ENCODE assay signal across 8 mouse cellular contexts in genomic region chr10:40629656-40630311, GRCm38 (mm10). TPM values are rescaled to one million over a fixed set of nuclear protein-coding genes. Genes with fewer than 3 reads are reported as not detected.
A peak's percentile ranks its signal among the peaks of the same experiment; 100 is the strongest.
DNase-seq lines count a peak whose midpoint lies in the region; ATAC-seq and TF ChIP-seq lines count a peak whose summit lies in the region.

Ddo (plus strand) TSS chr10:40630011.

- no peaks in the 10 kb centered on the region for H3K36me3 ChIP-seq in intestine, embryonic 16.5 days (ENCODE audit: control insufficient read depth, insufficient read depth, low read length)
- no peaks in the 10 kb centered on the region for H3K36me3 ChIP-seq in lung, postnatal 0 days (ENCODE audit: insufficient read depth, low read length)
- H3K36me3 ChIP-seq in forebrain, embryonic 11.5 days (ENCODE audit: control insufficient read depth, insufficient read depth, low read length), result no peaks in the 10 kb centered on the region

- WGBS in intestine, embryonic 16.5 days, result 25% methylated on average over 8 of the region's 8 CpGs
- 25% methylated on average over 8 of the region's 8 CpGs for WGBS in lung, postnatal 0 days
- WGBS in forebrain, embryonic 11.5 days, result 88% methylated on average over 8 of the region's 8 CpGs

- H3K27ac ChIP-seq in intestine, embryonic 16.5 days (ENCODE audit: low read length), result no peak within 1 kb of the TSS
- no peak within 1 kb of the TSS for H3K27ac ChIP-seq in lung, postnatal 0 days (ENCODE audit: low read length)
- no peak within 1 kb of the TSS for H3K27ac ChIP-seq in forebrain, embryonic 11.5 days (ENCODE audit: low read depth, low read length)

- no peak within 1 kb of the TSS for H3K9ac ChIP-seq in intestine, embryonic 16.5 days (ENCODE audit: low read depth, low read length)
- H3K9ac ChIP-seq in lung, postnatal 0 days (replicated peaks; ENCODE audit: low read depth), result no peak within 1 kb of the TSS
- H3K9ac ChIP-seq in forebrain, embryonic 11.5 days (ENCODE audit: low read length), result no peak within 1 kb of the TSS

- H3K4me1 ChIP-seq in intestine, embryonic 16.5 days (ENCODE audit: control insufficient read depth, insufficient read depth, low read length), result peaks cover 9% of the 10 kb centered on the region; the same call in 1 of the 2 replicates
- peaks cover 4% of the 10 kb centered on the region; the same call in 1 of the 2 replicates for H3K4me1 ChIP-seq in lung, postnatal 0 days (ENCODE audit: insufficient read depth, low read depth, low read length)
- no peaks in the 10 kb centered on the region for H3K4me1 ChIP-seq in forebrain, embryonic 11.5 days (replicated peaks; ENCODE audit: control insufficient read depth, insufficient read depth, low read length)

- H3K4me2 ChIP-seq in intestine, embryonic 16.5 days (ENCODE audit: low read depth, low read length), result no peak within 1 kb of the TSS
- H3K4me2 ChIP-seq in lung, postnatal 0 days (replicated peaks; ENCODE audit: low read depth, low read length), result peak within 1 kb of the TSS; percentile 32
- H3K4me2 ChIP-seq in forebrain, embryonic 11.5 days (ENCODE audit: low read depth, low read length, severe bottlenecking), result no peak within 1 kb of the TSS

- no peak within 1 kb of the TSS for H3K4me3 ChIP-seq in intestine, embryonic 16.5 days (ENCODE audit: low read length)
- H3K4me3 ChIP-seq in lung, postnatal 0 days (ENCODE audit: low read depth, low read length), result peak within 1 kb of the TSS; percentile 1; the same call in 1 of the 2 replicates
- no peak within 1 kb of the TSS for H3K4me3 ChIP-seq in forebrain, embryonic 11.5 days (ENCODE audit: low read depth, low read length)

- ATAC-seq in intestine, embryonic 16.5 days, result peak; percentile 44; the same call in 1 of the 2 replicates
- peak; percentile 93 for ATAC-seq in lung, postnatal 0 days
- no peak for ATAC-seq in forebrain, embryonic 11.5 days (replicated peaks; ENCODE audit: low FRiP score)

- TF ChIP-seq EP300 in lung, postnatal 0 days (IDR thresholded peaks at IDR 0.05), result no peak

- H3K9me3 ChIP-seq in intestine, embryonic 16.5 days (ENCODE audit: control insufficient read depth, low read length), result no peaks in the 10 kb centered on the region
- no peaks in the 10 kb centered on the region for H3K9me3 ChIP-seq in lung, postnatal 0 days (ENCODE audit: low read length)
- H3K9me3 ChIP-seq in forebrain, embryonic 11.5 days (ENCODE audit: control insufficient read depth, low read length), result no peaks in the 10 kb centered on the region

- no peak for TF ChIP-seq CTCF in lung, postnatal 0 days (IDR thresholded peaks at IDR 0.05)

- H3K27me3 ChIP-seq in intestine, embryonic 16.5 days (replicated peaks; ENCODE audit: control insufficient read depth, insufficient read depth, low read length), result no peaks in the 10 kb centered on the region
- H3K27me3 ChIP-seq in lung, postnatal 0 days (replicated peaks; ENCODE audit: insufficient read depth, low read length), result no peaks in the 10 kb centered on the region
- H3K27me3 ChIP-seq in forebrain, embryonic 11.5 days (ENCODE audit: control insufficient read depth, insufficient read depth, low read length), result no peaks in the 10 kb centered on the region

- no peak for DNase-seq in adrenal gland, adult 18-20 months (ENCODE audit: low spot score in 2 of 2)
- DNase-seq in adrenal gland, postnatal 4 days (ENCODE audit: low spot score in 2 of 2), result no peak
- peak; percentile 23 for DNase-seq in adrenal gland, adult 8-10 months
- peak; percentile 52 to 63 for DNase-seq in gastrocnemius, adult 8-10 months (ENCODE audit: low spot score in 2 of 2)
- peak; percentile 83 for DNase-seq in lung, postnatal 0 days (ENCODE audit: low spot score)
- DNase-seq in forebrain, embryonic 11.5 days (ENCODE audit: low spot score), result no peak
- no peak for DNase-seq in right cerebral cortex, postnatal 25 days

RNA-seq across cellular contexts. Expression of gene Ddo, which starts in this region (rescaled TPM):
- total RNA-seq in adrenal gland, adult 18-20 months (2021), result 10 to 100 TPM; 10.2 to 25.2 TPM
- total RNA-seq in adrenal gland, postnatal 4 days (2021), result 1 to 10 TPM; 6.6 to 7.4 TPM
- total RNA-seq in adrenal gland, adult 8-10 months (2022), result 1 to 10 TPM; 3.7 to 9.9 (median 6.3) TPM
- 10 to 100 TPM; 18.4 to 26.4 (median 23.0) TPM for total RNA-seq in gastrocnemius, adult 8-10 months (2022)
- 0.45 and 0.72 TPM in 2 replicates for polyA plus RNA-seq in intestine, embryonic 16.5 days (2015; fragmentation: Nextera tagmentation; extraction: Ambion mirVana)
- polyA plus RNA-seq in lung, postnatal 0 days (2015; fragmentation: Nextera tagmentation; extraction: Ambion mirVana), result 5.0 and 5.5 TPM in 2 replicates
- polyA plus RNA-seq in forebrain, embryonic 11.5 days (2014; fragmentation: Nextera tagmentation; extraction: Ambion mirVana), result 0.09 and 0.15 TPM in 2 replicates

Comparison
In these comparisons a context has a peak if more than half of its experiments do, and no peak if none do; other contexts are left out.
1. DNase-seq: peak in adrenal gland, adult 8-10 months (single experiment), gastrocnemius, adult 8-10 months (2 of 2) and lung, postnatal 0 days (single experiment); none in adrenal gland, adult 18-20 months (0 of 2), adrenal gland, postnatal 4 days (0 of 2), forebrain, embryonic 11.5 days (single experiment) and right cerebral cortex, postnatal 25 days (single experiment).
2. Peak in ATAC-seq in intestine, embryonic 16.5 days; RNA of the gene not detected or under 1 TPM.